Mouse (Mus musculus): ENCODE results near the gene Itk. TPM values are rescaled to one million over a fixed set of nuclear protein-coding genes. Genes with fewer than 3 reads are reported as not detected.

Itk gene
- polyA plus RNA-seq, 1 experiment, result not detected

GRCm38 (mm10) chr11:46395698-46396097, 6.4 kb upstream of the Itk start:
- Histone ChIP-seq H3K27ac (ENCODE audit: insufficient read depth, low read depth, low read length) (no peak overlapping the region), H3K4me3 (ENCODE audit: insufficient read depth, low read length) (no peak overlapping the region), H3K4me1 (ENCODE audit: control insufficient read depth, insufficient read depth, low read length) (no peaks in the 10 kb centered on the region)
- no peak for TF ChIP-seq CTCF (IDR thresholded peaks at IDR 0.05; ENCODE audit: low read depth, low read length)
- TF ChIP-seq POLR2A (IDR thresholded peaks at IDR 0.05; ENCODE audit: borderline replicate concordance, low read depth, low read length), result no peak

DNA sequence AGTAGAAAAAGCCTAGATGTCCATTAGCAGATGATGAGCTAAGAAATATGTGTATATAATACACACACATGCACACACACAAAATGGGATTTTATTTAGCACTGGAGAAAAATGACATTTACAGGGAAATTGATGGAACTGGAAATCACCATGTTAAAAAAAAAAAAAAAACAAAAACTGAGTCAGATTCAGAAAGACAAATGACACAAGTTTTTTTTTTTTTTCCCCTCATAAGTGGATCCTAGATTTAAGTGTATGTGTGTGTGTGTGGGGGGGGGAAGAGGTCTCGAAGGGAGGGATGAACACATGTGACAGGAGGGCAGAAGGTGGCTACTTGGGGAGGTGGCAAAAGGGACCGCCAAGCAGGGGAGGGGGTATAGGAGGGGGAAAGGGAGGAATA, 5.8 kb upstream of the Itk start:
- TF ChIP-seq CTCF (IDR thresholded peaks at IDR 0.05; ENCODE audit: low read depth, low read length) (no peak), POLR2A (IDR thresholded peaks at IDR 0.05; ENCODE audit: borderline replicate concordance, low read depth, low read length) (no peak)
- H3K27ac ChIP-seq (ENCODE audit: insufficient read depth, low read depth, low read length), result no peak overlapping the region
- no peaks in the 10 kb centered on the region for H3K4me1 ChIP-seq (ENCODE audit: control insufficient read depth, insufficient read depth, low read length)
- H3K4me3 ChIP-seq (ENCODE audit: insufficient read depth, low read length), result no peak overlapping the region

DNA sequence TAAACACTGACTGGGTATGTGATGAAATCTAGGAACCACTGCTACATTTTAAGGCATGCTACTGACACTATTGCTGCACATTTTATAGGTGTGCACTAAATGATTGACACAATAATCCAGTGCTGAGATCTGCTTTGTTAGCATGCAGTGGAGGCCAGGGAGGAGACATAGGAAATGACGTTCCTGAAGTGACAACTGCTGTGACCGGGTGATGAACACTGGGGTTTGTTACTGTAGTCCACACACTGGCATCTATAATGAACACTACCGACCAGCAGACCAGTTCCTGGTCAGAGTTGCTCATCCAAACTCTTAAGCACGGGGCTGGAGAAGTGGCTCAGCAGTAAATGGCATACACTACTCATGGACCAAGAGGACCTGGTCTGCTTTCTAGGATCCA, 4.1 kb upstream of the Itk start:
- no peaks in the 10 kb centered on the region for H3K4me1 ChIP-seq (ENCODE audit: control insufficient read depth, insufficient read depth, low read length)
- no peak overlapping the region for H3K27ac ChIP-seq (ENCODE audit: insufficient read depth, low read depth, low read length)
- H3K4me3 ChIP-seq (ENCODE audit: insufficient read depth, low read length), result no peak overlapping the region
- TF ChIP-seq POLR2A (IDR thresholded peaks at IDR 0.05; ENCODE audit: borderline replicate concordance, low read depth, low read length) (no peak), CTCF (IDR thresholded peaks at IDR 0.05; ENCODE audit: low read depth, low read length) (no peak)

DNA sequence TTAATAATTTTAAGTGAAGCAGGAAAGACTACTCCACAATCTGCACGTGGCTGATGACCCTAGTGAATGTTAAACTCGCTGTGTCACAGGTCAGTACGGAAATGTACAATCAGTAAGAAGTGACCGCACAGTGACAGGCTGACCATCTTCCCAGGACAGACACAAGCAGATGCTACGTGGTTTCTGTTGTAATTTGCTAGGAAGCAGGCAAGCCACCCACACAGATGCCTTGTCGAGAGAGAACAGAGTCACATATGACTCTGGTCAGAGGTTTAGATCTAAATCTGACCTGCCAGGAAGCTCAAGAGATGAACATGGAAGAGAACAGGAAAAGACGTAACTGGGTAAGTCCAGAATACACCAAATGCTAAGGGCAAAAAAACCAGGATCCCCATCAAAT, 3.6 kb upstream of the Itk start:
- H3K4me3 ChIP-seq (ENCODE audit: insufficient read depth, low read length), result no peak overlapping the region
- H3K4me1 ChIP-seq (ENCODE audit: control insufficient read depth, insufficient read depth, low read length), result no peaks in the 10 kb centered on the region

GRCm38 (mm10) chr11:46390621-46391020, 1.3 kb upstream of the Itk start:
- Histone ChIP-seq H3K4me3 (ENCODE audit: insufficient read depth, low read length) (no peak overlapping the region), H3K27ac (ENCODE audit: insufficient read depth, low read depth, low read length) (no peak overlapping the region), H3K4me1 (ENCODE audit: control insufficient read depth, insufficient read depth, low read length) (no peaks in the 10 kb centered on the region)
- TF ChIP-seq POLR2A (IDR thresholded peaks at IDR 0.05; ENCODE audit: borderline replicate concordance, low read depth, low read length) (no peak), CTCF (IDR thresholded peaks at IDR 0.05; ENCODE audit: low read depth, low read length) (no peak)

More for the DNA sequence above, 3.6 kb upstream of the Itk start:
- no peak overlapping the region for H3K27ac ChIP-seq (ENCODE audit: insufficient read depth, low read depth, low read length)
- no peak for TF ChIP-seq CTCF (IDR thresholded peaks at IDR 0.05; ENCODE audit: low read depth, low read length)
- TF ChIP-seq POLR2A (IDR thresholded peaks at IDR 0.05; ENCODE audit: borderline replicate concordance, low read depth, low read length), result no peak

GRCm38 (mm10) chr11:46388438-46388837, 877 bp downstream of the Itk start:
- no peak overlapping the region for H3K4me3 ChIP-seq (ENCODE audit: insufficient read depth, low read length)
- H3K4me1 ChIP-seq (ENCODE audit: control insufficient read depth, insufficient read depth, low read length), result no peaks in the 10 kb centered on the region
- no peak overlapping the region for H3K27ac ChIP-seq (ENCODE audit: insufficient read depth, low read depth, low read length)
- TF ChIP-seq POLR2A (IDR thresholded peaks at IDR 0.05; ENCODE audit: borderline replicate concordance, low read depth, low read length) (no peak), CTCF (IDR thresholded peaks at IDR 0.05; ENCODE audit: low read depth, low read length) (no peak)

- H3K4me1 ChIP-seq (ENCODE audit: control insufficient read depth, insufficient read depth, low read length), result no peaks in the 10 kb centered on the region
- no peak overlapping the region for H3K4me3 ChIP-seq (ENCODE audit: insufficient read depth, low read length)
- no peak overlapping the region for H3K27ac ChIP-seq (ENCODE audit: insufficient read depth, low read depth, low read length)
- TF ChIP-seq CTCF (IDR thresholded peaks at IDR 0.05; ENCODE audit: low read depth, low read length), result no peak
- TF ChIP-seq POLR2A (IDR thresholded peaks at IDR 0.05; ENCODE audit: borderline replicate concordance, low read depth, low read length), result no peak
Observed at GRCm38 (mm10) chr11:46387061-46387460, 2.3 kb downstream of the Itk start.

- TF ChIP-seq CTCF (IDR thresholded peaks at IDR 0.05; ENCODE audit: low read depth, low read length) (no peak), POLR2A (IDR thresholded peaks at IDR 0.05; ENCODE audit: borderline replicate concordance, low read depth, low read length) (no peak)
- no peak overlapping the region for H3K4me3 ChIP-seq (ENCODE audit: insufficient read depth, low read length)
- no peak overlapping the region for H3K27ac ChIP-seq (ENCODE audit: insufficient read depth, low read depth, low read length)
- H3K4me1 ChIP-seq (ENCODE audit: control insufficient read depth, insufficient read depth, low read length), result no peaks in the 10 kb centered on the region
Observed at GRCm38 (mm10) chr11:46386556-46386955, 2.8 kb downstream of the Itk start.

DNA sequence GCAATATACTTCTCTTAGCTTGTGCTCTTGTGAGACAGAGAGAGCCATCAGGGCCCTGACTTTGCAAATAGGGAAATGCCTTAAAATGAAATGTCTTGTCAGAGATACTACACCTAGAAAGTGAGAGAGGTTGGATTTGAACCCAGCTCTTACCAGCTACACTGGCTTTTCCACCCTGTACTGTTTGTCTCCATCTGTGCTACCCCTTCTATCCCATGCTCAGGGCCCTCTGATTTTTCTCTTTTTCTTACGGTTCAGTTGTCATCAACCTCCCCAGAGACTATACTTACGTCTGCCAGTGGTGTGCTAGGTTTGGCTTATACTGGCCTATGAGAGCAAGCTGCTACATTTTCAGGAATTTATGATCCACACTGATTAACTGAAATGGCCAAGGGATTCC, 4.4 kb downstream of the Itk start:
- H3K27ac ChIP-seq (ENCODE audit: insufficient read depth, low read depth, low read length), result no peak overlapping the region

DNA sequence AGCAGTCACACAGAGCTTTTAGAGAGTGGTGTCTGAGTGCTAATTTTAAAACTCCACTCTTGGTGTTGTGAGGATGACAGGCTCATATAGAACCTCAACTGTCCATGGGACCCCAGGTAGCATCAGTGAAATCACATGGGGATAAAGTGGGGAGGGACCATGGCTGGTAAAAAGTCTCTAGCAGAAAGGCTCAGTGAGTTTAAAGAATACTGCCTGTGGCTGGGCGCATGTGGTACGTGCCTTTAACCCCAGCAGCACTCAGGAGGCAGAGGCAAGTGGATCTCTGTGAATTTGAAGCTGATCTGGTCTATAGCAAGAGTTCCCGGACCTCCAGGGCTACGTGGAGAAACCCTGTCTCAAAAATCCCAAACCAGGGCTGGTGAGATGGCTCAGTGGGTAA, 6.8 kb downstream of the Itk start:
- Histone ChIP-seq H3K27ac (ENCODE audit: insufficient read depth, low read depth, low read length) (no peak overlapping the region), H3K4me1 (ENCODE audit: control insufficient read depth, insufficient read depth, low read length) (no peaks in the 10 kb centered on the region), H3K4me3 (ENCODE audit: insufficient read depth, low read length) (no peak overlapping the region)
- TF ChIP-seq POLR2A (IDR thresholded peaks at IDR 0.05; ENCODE audit: borderline replicate concordance, low read depth, low read length) (no peak), CTCF (IDR thresholded peaks at IDR 0.05; ENCODE audit: low read depth, low read length) (no peak)

More for the DNA sequence above, 4.4 kb downstream of the Itk start:
- Histone ChIP-seq H3K4me3 (ENCODE audit: insufficient read depth, low read length) (no peak overlapping the region), H3K4me1 (ENCODE audit: control insufficient read depth, insufficient read depth, low read length) (no peaks in the 10 kb centered on the region)
- TF ChIP-seq POLR2A (IDR thresholded peaks at IDR 0.05; ENCODE audit: borderline replicate concordance, low read depth, low read length) (no peak), CTCF (IDR thresholded peaks at IDR 0.05; ENCODE audit: low read depth, low read length) (no peak)

DNA sequence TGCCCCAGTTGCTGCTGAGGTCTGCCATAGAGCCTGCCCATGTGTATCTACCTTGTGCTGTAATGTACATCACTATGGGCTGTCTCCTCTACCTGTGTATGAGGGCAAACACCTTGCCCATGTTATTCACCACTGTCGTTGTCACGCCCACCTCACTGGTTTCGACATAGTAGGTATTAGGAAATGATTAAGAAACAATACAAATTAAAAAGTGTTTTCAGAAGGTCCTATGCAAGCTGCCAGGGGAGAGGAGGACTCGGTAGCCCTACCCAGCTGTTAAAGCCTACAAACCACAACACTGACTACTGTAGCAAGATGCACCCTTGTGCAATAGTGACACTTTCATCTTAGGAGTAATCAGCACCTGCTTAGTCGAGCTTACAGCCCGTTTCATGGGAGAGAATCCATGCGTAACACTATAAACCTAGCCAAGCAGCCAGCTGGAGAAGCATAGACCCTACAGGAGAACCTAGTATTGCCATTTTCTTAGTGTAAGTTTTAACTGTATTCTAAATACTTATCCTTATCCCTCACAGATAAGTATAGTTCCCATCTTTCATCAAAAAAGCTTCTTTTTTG, 9.1 kb downstream of the Itk start:
- TF ChIP-seq POLR2A (IDR thresholded peaks at IDR 0.05; ENCODE audit: borderline replicate concordance, low read depth, low read length), result no peak
- no peak for TF ChIP-seq CTCF (IDR thresholded peaks at IDR 0.05; ENCODE audit: low read depth, low read length)
- no peaks in the 10 kb centered on the region for H3K4me1 ChIP-seq (ENCODE audit: control insufficient read depth, insufficient read depth, low read length)
- H3K27ac ChIP-seq (ENCODE audit: insufficient read depth, low read depth, low read length), result no peak overlapping the region
- no peak overlapping the region for H3K4me3 ChIP-seq (ENCODE audit: insufficient read depth, low read length)

Data from bone marrow macrophage, adult 2 months (primary cell).